Mouse (Mus musculus): Measurements from ENCODE around the gene 4930447C04Rik. TPM values are rescaled to one million over a fixed set of nuclear protein-coding genes. Genes with fewer than 3 reads are reported as not detected.
A peak's percentile ranks its signal among the peaks of the same experiment; 100 is the strongest.

4930447C04Rik gene
- total and polyA plus RNA-seq, 2 experiments, result not detected

DNA sequence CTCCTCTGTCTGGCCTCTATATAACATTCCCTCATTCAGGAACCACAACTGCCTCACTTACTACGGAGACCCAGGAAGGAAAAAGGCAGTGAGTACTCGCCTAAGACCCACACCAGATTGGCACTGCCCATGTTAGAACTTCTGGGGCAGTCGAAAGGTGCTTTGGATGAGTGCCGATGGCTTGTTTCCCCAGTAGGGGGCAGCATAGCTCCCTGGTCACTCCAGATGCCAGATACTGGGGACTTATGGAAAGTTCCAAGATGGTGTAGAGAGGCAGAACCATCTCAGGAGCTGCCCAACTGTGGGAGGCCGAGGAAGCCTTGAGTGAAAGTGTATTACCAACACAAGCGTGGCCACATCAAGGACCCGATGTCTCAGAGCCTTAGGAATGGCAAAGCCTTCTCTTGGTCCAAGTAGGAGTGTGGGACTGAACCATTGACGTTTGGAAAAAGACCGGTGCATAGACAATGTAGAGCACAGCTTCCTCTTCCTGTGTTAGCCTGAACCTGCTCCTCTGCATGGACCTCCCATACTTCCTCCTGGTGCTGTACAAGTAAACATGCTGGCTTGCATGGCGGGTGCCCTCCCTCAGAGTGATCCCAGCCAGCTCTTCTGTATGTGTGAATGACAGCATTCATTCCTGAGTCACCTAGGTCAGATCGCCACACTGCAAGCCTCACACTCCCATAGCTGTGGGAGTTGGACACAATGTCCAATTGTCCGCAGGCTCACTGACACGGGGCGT, 105.6 kb downstream of the 4930447C04Rik start:
- no peak overlapping the region for H3K4me3 ChIP-seq (ENCODE audit: insufficient read depth, low read depth, low read length)
- TF ChIP-seq POLR2A (IDR thresholded peaks at IDR 0.05; ENCODE audit: extremely low read depth, insufficient read depth, low read length) (no peak), CTCF (IDR thresholded peaks at IDR 0.05; ENCODE audit: low read depth, low read length) (peak; percentile 39)
- no peaks in the 10 kb centered on the region for H3K4me1 ChIP-seq (ENCODE audit: control insufficient read depth, insufficient read depth, low read length)
- peaks cover 11% of the 10 kb centered on the region for H3K27me3 ChIP-seq (ENCODE audit: control insufficient read depth, insufficient read depth, low read length)
- no peak overlapping the region for H3K27ac ChIP-seq (replicated peaks; ENCODE audit: insufficient read depth, low read depth, low read length)
- peak; percentile 8 for DNase-seq (ENCODE audit: extremely low read depth, low read depth, low spot score)
- H3K36me3 ChIP-seq (ENCODE audit: control insufficient read depth, insufficient read depth, low read length), result no peaks in the 10 kb centered on the region
- H3K9ac ChIP-seq (ENCODE audit: low read depth, low read length), result no peak overlapping the region
- 75% methylated on average over 14 of the region's 14 CpGs for WGBS
- no peaks in the 10 kb centered on the region for H3K79me2 ChIP-seq (ENCODE audit: control insufficient read depth, insufficient read depth, low read length)

- DNase-seq (ENCODE audit: extremely low read depth, low read depth, low spot score), result no peak
- H3K4me3 ChIP-seq (ENCODE audit: insufficient read depth, low read depth, low read length), result no peak overlapping the region
- no peaks in the 10 kb centered on the region for H3K4me1 ChIP-seq (ENCODE audit: control insufficient read depth, insufficient read depth, low read length)
- H3K36me3 ChIP-seq (ENCODE audit: control insufficient read depth, insufficient read depth, low read length), result no peaks in the 10 kb centered on the region
- H3K79me2 ChIP-seq (ENCODE audit: control insufficient read depth, insufficient read depth, low read length), result no peaks in the 10 kb centered on the region
- WGBS, result 12% methylated on average over 42 of the region's 42 CpGs
- peaks cover 14% of the 10 kb centered on the region for H3K27me3 ChIP-seq (ENCODE audit: control insufficient read depth, insufficient read depth, low read length)
- no peak overlapping the region for H3K9ac ChIP-seq (ENCODE audit: low read depth, low read length)
- TF ChIP-seq POLR2A (IDR thresholded peaks at IDR 0.05; ENCODE audit: extremely low read depth, insufficient read depth, low read length), result no peak
- no peak for TF ChIP-seq CTCF (IDR thresholded peaks at IDR 0.05; ENCODE audit: low read depth, low read length)
- no peak overlapping the region for H3K27ac ChIP-seq (replicated peaks; ENCODE audit: insufficient read depth, low read depth, low read length)
These were observed 108.7 kb downstream of the 4930447C04Rik start for GRCm38 (mm10) chr12:72831711-72832432.

Other genes starting within 250 kb of the 4930447C04Rik start
- gene Ppm1a, start 183.3 kb downstream of the 4930447C04Rik start, total RNA-seq (2014; rRNA removed), result 108 and 110 TPM in 2 replicates
- 55.4 and 57.8 TPM in 2 replicates for gene Ppm1a, start 183.3 kb downstream of the 4930447C04Rik start, polyA plus RNA-seq (2012; rRNA removed)
- not detected in 2 replicates for gene Six6, start 882 bp downstream of the 4930447C04Rik start, total RNA-seq (2014; rRNA removed)
- not detected in 2 replicates for gene Six6, start 882 bp downstream of the 4930447C04Rik start, polyA plus RNA-seq (2012; rRNA removed)
- gene Six1, start 113.1 kb upstream of the 4930447C04Rik start, total RNA-seq (2014; rRNA removed), result 0.09 TPM in 1 of 2 replicates, not detected in the other
- gene Six1, start 113.1 kb upstream of the 4930447C04Rik start, polyA plus RNA-seq (2012; rRNA removed), result not detected in 2 replicates
- gene Six4, start 172.7 kb upstream of the 4930447C04Rik start, total RNA-seq (2014; rRNA removed), result under 0.01 and 0.09 TPM in 2 replicates
- gene Six4, start 172.7 kb upstream of the 4930447C04Rik start, polyA plus RNA-seq (2012; rRNA removed), result not detected in 2 replicates
- gene Mnat1, start 182.9 kb upstream of the 4930447C04Rik start, total RNA-seq (2014; rRNA removed), result 8.1 and 10.6 TPM in 2 replicates
- 2.4 and 3.4 TPM in 2 replicates for gene Mnat1, start 182.9 kb upstream of the 4930447C04Rik start, polyA plus RNA-seq (2012; rRNA removed)

Data from liver, adult 2 months (tissue).